Mouse (Mus musculus) embryo, embryonic 10.5 days (tissue): ENCODE measurements at regions not wholly inside any gene's neighbourhood (a gene's known extent, or its start where the extent isn't known, plus 50 kb on each side); places are given as distances from the start of the nearest gene placed in this dataset.

Experiments
- DNase-seq: peaks from one replicate; pipeline ENCODE4 v3.0.0-alpha.2; 2015; ENCODE audit warnings: low spot score

DNA sequence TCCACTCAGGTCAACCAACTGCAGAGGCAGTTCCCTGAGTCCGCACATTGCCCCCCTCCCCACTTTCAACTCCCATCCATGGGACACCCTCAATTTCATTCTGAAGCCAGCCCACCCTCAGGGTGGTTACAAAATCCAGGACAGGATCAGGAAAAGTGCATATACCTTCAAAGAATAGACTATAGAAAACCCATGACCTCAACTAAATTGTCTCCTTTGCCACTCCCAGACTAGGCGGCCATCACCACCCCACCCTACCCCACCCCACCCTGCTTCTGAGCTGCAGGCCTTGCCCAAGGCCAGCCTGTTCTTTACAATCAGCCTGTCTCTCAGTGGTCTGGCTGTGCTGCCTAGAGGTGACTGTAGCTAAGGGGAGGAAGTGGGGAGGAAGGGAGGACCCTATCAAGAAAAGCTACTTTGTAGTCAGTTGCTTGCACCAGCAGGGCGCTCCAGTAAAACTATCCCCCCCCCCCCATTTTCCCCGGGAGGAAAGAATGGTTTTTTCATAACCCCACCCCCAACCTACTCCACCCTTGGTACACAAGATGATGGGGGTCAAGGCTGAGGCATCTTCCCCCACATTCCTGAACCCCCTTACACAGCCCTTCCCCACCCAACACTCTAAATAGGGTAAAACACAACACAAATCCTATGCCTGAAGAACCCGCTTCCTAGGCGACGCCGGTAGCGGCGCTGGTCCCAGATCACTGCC is 490.9 kb downstream of the Prss52 start:
- DNase-seq = no peak

DNA sequence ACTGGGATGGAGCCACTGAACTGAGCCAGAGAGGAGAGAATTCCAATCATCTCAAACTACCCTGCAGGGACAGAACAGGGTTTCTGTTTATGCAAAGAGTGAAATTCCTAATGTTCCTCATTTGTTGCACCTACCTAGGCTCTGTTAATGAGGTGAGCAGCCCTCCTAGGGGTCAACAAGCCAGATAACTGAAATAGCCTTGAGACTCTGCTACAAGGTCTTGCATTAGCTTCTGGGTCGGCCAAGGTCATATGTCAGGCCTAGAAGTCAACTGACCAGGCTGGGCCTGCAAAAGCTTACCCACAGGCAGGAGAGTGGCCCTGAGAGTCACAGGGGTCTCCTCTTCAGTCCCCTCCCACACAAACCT is 491.4 kb downstream of the Prss52 start:
- no peak for DNase-seq

DNA sequence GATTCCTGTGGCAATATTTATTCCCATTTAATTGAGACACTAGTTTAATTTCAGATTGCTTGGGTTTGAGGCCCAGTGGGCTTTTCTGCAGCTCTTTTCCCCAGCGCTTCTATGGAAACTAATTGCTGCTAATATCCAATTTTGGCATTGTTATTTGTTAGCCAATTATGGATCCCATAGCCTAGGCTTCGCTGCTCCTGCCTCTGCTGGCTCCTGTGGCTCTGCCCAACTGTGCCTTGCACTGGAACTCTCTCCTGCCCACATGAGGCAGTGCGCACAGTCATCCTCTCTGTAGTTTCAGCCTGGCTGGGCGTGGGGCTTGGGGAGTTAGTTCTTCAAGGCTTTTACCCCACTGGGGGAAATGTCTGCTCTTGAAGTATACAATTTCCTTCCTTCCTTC is 491.8 kb downstream of the Prss52 start:
- DNase-seq = no peak

GRCm38 (mm10) chr14:64597218-64597617 is 493.1 kb downstream of the Prss52 start:
- DNase-seq = no peak
